Mouse (Mus musculus) left cerebral cortex, adult 9 months (tissue): ENCODE results near the gene Obox8.

ENCODE experiments used
- DNase-seq, 2 experiments: peaks; one replicate each; pipeline ENCODE4 v3.0.0; 2022; ENCODE audit warnings: low spot score in 2 of 2

The Obox8 gene

DNA sequence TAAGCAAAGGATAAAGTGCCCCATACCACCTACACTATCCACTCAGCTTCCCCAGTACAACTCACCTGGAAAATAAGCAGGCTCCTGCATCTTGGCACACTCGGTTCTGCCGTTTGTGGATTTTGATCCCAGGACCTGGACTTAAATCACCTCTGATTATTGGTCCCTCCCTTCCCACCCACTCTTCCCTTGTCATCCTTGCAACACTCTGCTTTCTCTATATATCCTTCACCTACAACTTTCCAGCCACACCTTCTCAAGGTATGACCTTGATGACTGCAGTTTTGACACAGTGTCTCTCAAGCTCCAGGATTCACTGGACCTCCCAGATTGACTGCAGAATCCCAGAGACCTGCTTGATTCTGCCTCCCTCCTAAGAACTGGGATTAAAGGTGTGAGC lies at the start of gene Obox8:
Gene Obox8 (minus strand): TSS at position 101 of the 400 bp plus-strand sequence.
- DNase-seq: no peak

GRCm38 (mm10) chr7:14317209-14317608 lies 16.1 kb downstream of the Obox8 start:
- DNase-seq: peak in 1 of 2 experiments; percentile 5

DNA sequence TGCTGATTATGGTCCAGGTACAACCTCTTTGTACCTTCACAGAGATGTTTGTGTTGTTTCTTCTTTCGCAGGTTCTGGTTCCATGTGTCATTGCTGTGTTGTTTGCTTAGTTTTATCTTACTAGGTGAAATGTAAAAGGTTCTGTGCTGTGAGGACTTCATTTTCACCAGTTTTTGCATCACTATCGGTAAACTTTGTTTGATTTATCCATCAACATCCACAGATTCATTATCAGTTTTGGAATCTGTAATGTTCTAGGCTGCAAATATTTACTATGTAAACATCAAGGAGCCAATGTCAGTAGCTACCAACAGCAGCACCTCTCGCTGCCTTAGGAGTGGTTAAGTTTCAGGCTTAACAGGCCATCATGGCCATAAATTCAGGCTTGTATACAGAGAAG lies 24.7 kb downstream of the Obox8 start:
- no peak for DNase-seq

GRCm38 (mm10) chr7:14307571-14307970 lies 25.8 kb downstream of the Obox8 start:
- no peak for DNase-seq
